Mouse (Mus musculus) kidney, adult 2 months (tissue): ENCODE results near the gene Eps8l2. TPM values are rescaled to one million over a fixed set of nuclear protein-coding genes. Genes with fewer than 3 reads are reported as not detected.

Experiments
- DNase-seq: peaks from one replicate; pipeline ENCODE4 v3.0.0; 2021
- H3K27ac ChIP-seq: fragments of 200-500 bp; 2 replicates; pipeline ENCODE4 v1.5.1; 2012; ENCODE audit warnings: low read depth, low read length, control low read depth, inconsistent platforms; ENCODE audit not compliant: insufficient read depth
- H3K27me3 ChIP-seq: fragments of 200-500 bp; replicated peaks from 2 replicates; pipeline ENCODE4 v1.6.1; 2012; ENCODE audit warnings: mild to moderate bottlenecking, moderate library complexity, low read length, inconsistent platforms; ENCODE audit not compliant: control insufficient read depth, insufficient read depth
- H3K36me3 ChIP-seq: fragments of 200-500 bp; 2 replicates; pipeline ENCODE4 v1.6.1; 2012; ENCODE audit warnings: mild to moderate bottlenecking, moderate library complexity, low read length, inconsistent platforms; ENCODE audit not compliant: control insufficient read depth, insufficient read depth
- H3K4me1 ChIP-seq: fragments of 200-500 bp; 2 replicates; pipeline ENCODE4 v1.6.1; 2011; ENCODE audit warnings: low read length; ENCODE audit not compliant: control insufficient read depth, insufficient read depth
- H3K4me3 ChIP-seq: fragments of 200-500 bp; 2 replicates; pipeline ENCODE4 v1.5.1; 2011; ENCODE audit warnings: mild to moderate bottlenecking, low read depth, low read length, control low read depth; ENCODE audit not compliant: insufficient read depth
- CTCF ChIP-seq: fragments of 200-500 bp; conservative IDR thresholded peaks from 2 replicates; pipeline ENCODE4 v1.5.1; 2011; ENCODE audit warnings: low read depth, mild to moderate bottlenecking, control low read depth, low read length, moderate library complexity, mixed read lengths; ENCODE audit not compliant: insufficient read depth, insufficient read length
- POLR2A ChIP-seq: fragments of 200-500 bp; IDR thresholded peaks from one replicate; pipeline ENCODE4 v1.6.1; 2011; ENCODE audit warnings: low read depth, low read length, control low read depth
- WGBS: fragments of 180-500 bp; shearing (Covaris S2); methylation state at CpG from one replicate; pipeline ENCODE4 v1.1.7; 2018; 5-methylcytosine and 5-hydroxymethylcytosine counted together
- polyA plus RNA-seq: library from polyadenylated mRNA; depleted of rRNA; stranded (reverse); fragments of >200 nt; gene quantifications from 2 replicates; pipeline ENCODE4 v1.2.3, GENCODE M21; 2012

The Eps8l2 gene
- polyA plus RNA-seq, 1 experiment: 245 TPM

- Histone ChIP-seq H3K4me1 (no peaks in the 10 kb centered on the region), H3K27ac (no peak overlapping the region), H3K4me3 (no peak overlapping the region), H3K27me3 (no peaks in the 10 kb centered on the region), H3K36me3 (no peaks in the 10 kb centered on the region)
- TF ChIP-seq CTCF: no peak
- DNase-seq: no peak
- 82% methylated on average over 4 of the region's 4 CpGs for WGBS
These were observed 42.6 kb downstream of the Eps8l2 start for GRCm38 (mm10) chr7:141381068-141381835.

GRCm38 (mm10) chr7:141387807-141388486 lies 49.3 kb downstream of the Eps8l2 start:
- Histone ChIP-seq H3K4me1 (peaks cover 7% of the 10 kb centered on the region; the same call in 1 of the 2 replicates), H3K4me3 (no peak overlapping the region), H3K36me3 (no peaks in the 10 kb centered on the region), H3K27ac (no peak overlapping the region), H3K27me3 (no peaks in the 10 kb centered on the region)
- 42% methylated on average over 2 of the region's 2 CpGs for WGBS
- no peak for DNase-seq
- TF ChIP-seq POLR2A: no peak
- no peak for TF ChIP-seq CTCF

- no peaks in the 10 kb centered on the region for H3K36me3 ChIP-seq
- no peak for TF ChIP-seq POLR2A
- TF ChIP-seq CTCF: no peak
- no peak overlapping the region for H3K27ac ChIP-seq
- 44% methylated on average over 3 of the region's 3 CpGs for WGBS
- H3K27me3 ChIP-seq: no peaks in the 10 kb centered on the region
- H3K4me3 ChIP-seq: no peak overlapping the region
- no peak for DNase-seq
- peaks cover 10% of the 10 kb centered on the region; the same call in 1 of the 2 replicates for H3K4me1 ChIP-seq
These were observed 49.9 kb downstream of the Eps8l2 start for GRCm38 (mm10) chr7:141388487-141389109.

- H3K36me3 ChIP-seq: no peaks in the 10 kb centered on the region
- TF ChIP-seq POLR2A (no peak), CTCF (no peak)
- peaks cover 10% of the 10 kb centered on the region; the same call in 1 of the 2 replicates for H3K4me1 ChIP-seq
- peak overlapping the region; percentile 35; the same call in 1 of the 2 replicates for H3K27ac ChIP-seq
- H3K27me3 ChIP-seq: no peaks in the 10 kb centered on the region
- H3K4me3 ChIP-seq: no peak overlapping the region
- WGBS: 46% methylated on average over 9 of the region's 9 CpGs
- peak; percentile 67 for DNase-seq
These were observed 51.9 kb downstream of the Eps8l2 start for GRCm38 (mm10) chr7:141390326-141391259.

- DNase-seq: peak; percentile 99
- WGBS: under 1% methylated on average over 57 of the region's 57 CpGs
- peak within 1 kb of the TSS; percentile 87 for H3K4me3 ChIP-seq
- no peaks in the 10 kb centered on the region for H3K36me3 ChIP-seq
- H3K27me3 ChIP-seq: no peaks in the 10 kb centered on the region
- TF ChIP-seq POLR2A (peak; percentile 29), CTCF (no peak)
- peaks cover 10% of the 10 kb centered on the region; the same call in 1 of the 2 replicates for H3K4me1 ChIP-seq
- peak within 1 kb of the TSS; percentile 72 for H3K27ac ChIP-seq
These were observed 53.2 kb downstream of the Eps8l2 start, which contains the start of gene Taldo1 for GRCm38 (mm10) chr7:141391625-141392551. Gene Taldo1 (plus strand): TSS chr7:141392199.
